Mouse (Mus musculus): ENCODE measurements around the gene Parvb. TPM values are rescaled to one million over a fixed set of nuclear protein-coding genes. Genes with fewer than 3 reads are reported as not detected.

The Parvb gene
- total RNA-seq, 2 experiments from 2014 or later, result 48.4 to 63.3 TPM

- intact Hi-C loops (cut with DNase I), result no loop called here
- DNase-seq, result no peak
- no peak for TF ChIP-seq CTCF (IDR thresholded peaks at IDR 0.05)
- Histone ChIP-seq H3K27ac (no peak overlapping the region), H3K4me3 (no peak overlapping the region)
Measured at GRCm38 (mm10) chr15:84364746-84365145, 132.9 kb downstream of the Parvb start.

Other genes with a start within 250 kb of the Parvb start
- 1 to 10 TPM; 3.7 to 4.9 TPM for gene Efcab6, start 166.7 kb upstream of the Parvb start, total RNA-seq (2021)
- not detected for gene Sult4a1, start 126.3 kb upstream of the Parvb start, total RNA-seq (2021)
- under 1 TPM in 1 of 2 experiments, not detected in 1; 0.14 TPM for gene Pnpla5, start 108.9 kb upstream of the Parvb start, total RNA-seq (2021)
- 10 to 100 TPM in 1 of 2 experiments, 1 to 10 TPM in 1; 1.8 to 18.9 TPM for gene Pnpla3, start 64.2 kb upstream of the Parvb start, total RNA-seq (2021)
- gene Samm50, start 39.8 kb upstream of the Parvb start, total RNA-seq (2021), result 100 to 1,000 TPM; 154 to 224 TPM
- under 1 TPM; 0.53 to 0.54 TPM for gene Parvg, start 92.0 kb downstream of the Parvb start, total RNA-seq (2021)
- under 1 TPM; 0.23 to 0.56 TPM for gene Shisal1, start 215.1 kb downstream of the Parvb start, total RNA-seq (2021)